Mouse (Mus musculus) liver, adult (tissue): ENCODE data around the gene Cwc27.

Source experiments
- GATA4 ChIP-seq: IDR thresholded peaks from 2 replicates; pipeline ENCODE4 v1.6.1; 2014; ENCODE audit warnings: mild to moderate bottlenecking, low read length; ENCODE audit not compliant: insufficient replicate concordance

Cwc27 gene

DNA sequence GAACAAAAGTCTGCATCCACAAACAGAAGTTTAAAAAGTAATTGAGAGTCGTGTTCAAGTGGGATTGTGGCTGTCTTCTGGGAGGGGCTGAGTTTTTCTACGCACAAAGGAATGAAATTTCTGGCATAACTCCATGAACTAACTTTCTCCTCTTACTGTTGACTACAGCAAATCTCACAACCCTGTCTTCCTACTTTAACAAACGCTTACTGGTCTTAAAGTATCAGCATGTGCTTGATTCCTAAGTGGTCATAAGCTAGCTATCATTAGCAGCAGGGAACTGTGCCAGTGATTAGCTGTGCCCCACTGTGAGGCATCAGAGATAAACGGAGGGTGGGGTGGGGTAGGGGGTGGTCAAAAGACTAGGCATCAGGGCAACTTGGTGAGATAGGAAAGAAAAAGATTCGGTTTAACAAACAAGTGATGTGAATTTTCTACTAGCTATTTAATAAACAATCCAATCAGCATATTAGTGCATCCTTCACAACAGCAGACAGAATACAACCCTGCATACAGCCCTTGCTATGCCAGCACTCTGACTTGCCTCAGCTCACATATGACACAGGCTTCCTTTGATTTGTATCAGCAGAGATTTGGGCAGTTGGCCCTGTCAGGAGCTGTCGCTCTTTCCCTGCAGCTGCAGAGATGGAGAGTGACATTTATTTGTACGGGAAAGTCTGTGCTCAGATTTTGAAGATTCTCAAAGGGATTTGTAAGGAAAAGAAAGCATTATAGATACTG, 184.3 kb downstream of the Cwc27 start:
- no peak for TF ChIP-seq GATA4

DNA sequence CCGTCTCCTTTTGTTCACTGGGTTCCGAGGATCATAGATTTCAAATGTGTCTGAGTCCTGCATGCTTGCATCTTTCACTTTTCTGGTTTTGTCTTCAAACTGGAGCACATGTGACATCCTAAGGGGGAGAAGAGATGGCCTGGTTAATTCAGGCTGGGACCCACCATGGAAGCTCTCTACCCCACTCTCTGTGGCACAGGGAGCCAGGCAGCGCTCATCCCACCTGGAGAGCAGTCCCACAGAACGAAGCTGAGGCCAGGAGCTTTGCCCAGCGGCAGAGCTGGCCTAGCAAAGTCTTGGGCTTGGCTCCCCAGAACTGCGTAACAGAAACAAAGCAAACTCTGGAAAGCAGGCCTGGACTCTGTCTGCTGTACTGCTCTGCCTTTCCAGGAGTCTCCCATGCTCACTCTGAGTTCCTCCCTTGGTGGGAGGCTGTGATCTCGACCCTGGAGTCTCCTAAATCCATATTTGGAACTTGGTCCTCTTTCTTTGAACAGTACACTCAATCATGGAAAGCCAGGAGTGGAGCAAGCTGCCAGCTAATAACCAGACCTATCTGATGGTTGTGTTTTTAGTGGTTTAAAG, 185.2 kb downstream of the Cwc27 start:
- TF ChIP-seq GATA4, result no peak

GRCm38 (mm10) chr13:104630808-104631207, 186.1 kb downstream of the Cwc27 start:
- no peak for TF ChIP-seq GATA4

DNA sequence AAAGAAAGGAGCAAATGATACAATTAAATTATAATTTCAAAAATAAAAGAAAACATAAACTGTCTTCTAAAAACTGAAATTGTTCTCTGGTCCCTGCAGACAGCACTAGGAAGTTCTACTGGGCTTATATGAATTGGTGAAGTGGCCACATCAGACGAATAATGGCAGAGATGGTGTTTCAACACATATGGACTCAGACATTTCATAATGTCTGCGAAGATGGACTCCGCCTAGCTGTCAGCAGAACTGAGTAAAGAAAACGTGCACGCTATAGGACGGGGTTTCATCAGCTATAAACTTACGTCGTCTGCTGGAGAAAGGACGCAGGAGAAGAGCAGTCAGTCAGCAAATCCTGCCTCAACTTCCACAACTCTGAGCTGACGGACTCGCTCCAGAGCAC, 187.3 kb downstream of the Cwc27 start:
- no peak for TF ChIP-seq GATA4

- no peak for TF ChIP-seq GATA4
Observed at GRCm38 (mm10) chr13:104628019-104628418, 188.9 kb downstream of the Cwc27 start.

DNA sequence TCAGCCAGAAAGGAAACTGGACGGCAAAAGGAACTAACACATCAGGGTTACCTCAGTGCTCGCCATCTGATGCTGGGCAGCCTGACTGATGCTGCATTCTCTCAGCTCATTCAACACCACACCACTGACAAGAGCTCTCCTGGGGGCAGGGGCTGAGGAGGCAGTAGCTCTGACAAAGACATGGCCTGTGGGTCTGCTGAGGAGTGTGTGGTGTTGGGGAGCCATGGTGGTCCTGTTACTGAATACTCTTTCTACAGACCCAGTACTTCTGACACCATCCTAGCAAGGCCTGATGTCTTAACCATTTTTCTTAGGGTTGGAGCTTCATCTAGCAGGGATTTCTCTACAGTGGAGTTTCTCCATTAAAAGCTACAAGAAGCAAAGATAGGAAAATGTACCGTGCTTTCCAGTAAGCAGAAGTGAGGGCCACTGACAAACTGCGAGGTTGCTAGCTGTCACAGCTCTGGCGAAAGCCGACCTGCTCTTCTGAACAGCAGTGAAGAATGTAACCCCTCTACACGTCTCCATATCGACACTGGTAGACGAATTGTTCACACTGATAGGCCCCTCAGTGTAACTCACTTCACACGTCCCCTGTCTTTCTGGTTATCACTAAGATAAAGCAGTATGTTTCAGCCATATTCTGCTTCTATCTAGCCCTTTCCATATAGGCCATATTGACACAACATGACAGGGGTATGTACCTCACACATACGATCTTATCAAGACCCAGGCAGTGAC, 189.6 kb downstream of the Cwc27 start:
- TF ChIP-seq GATA4, result no peak

- TF ChIP-seq GATA4, result no peak
Observed at GRCm38 (mm10) chr13:104623130-104623891, 193.6 kb downstream of the Cwc27 start.

DNA sequence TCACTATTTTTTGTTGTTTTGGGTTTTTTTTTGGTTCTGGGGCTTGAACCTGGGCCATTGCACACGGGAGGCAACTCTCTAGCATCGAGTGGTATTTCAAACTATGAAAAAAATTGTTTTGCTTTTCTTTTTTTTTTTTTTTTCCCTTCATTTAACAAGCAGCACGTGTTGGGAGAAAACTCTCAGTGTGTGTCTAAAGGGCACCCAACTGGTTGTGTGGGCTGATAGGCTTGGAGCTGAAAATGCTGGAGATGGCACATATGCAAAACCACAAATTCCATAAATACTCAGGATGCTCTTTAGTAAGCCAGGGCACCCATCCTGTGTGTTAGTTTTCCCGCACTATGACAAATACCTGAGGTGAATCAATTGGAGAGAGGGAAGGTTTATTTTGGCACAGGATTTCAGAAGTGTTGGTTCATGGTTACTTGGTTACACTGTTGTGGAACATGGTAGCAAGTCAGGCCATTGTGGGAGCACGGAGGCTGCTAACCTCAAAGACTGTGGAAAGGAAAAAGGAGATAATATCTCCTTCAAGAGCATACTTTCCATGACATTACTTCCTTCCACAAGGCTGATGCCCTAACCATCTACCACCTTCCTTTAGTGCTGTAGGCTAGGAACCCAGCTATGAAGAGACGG, 194.7 kb downstream of the Cwc27 start:
- TF ChIP-seq GATA4, result no peak

DNA sequence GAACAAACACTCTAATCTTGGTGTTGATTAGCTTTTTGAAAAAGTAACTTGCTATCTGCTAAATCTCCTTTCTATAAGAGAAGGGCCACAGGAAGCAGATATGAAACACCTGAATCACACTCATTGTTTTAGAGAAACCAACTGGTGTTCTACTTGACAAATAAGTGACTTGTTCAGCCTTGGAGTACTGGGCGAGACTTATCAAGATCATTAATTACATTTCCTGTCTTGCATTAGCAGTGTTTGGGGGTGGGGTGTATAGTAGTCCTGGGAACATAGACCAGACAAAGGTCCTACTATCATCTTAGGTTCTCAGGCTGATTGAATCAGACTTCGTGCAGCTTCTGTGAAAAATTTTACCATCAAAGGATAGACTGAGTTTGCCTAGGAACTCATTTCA, 196.5 kb downstream of the Cwc27 start:
- TF ChIP-seq GATA4, result no peak

GRCm38 (mm10) chr13:104619503-104620288, 197.2 kb downstream of the Cwc27 start:
- no peak for TF ChIP-seq GATA4

- TF ChIP-seq GATA4, result no peak
Observed at GRCm38 (mm10) chr13:104617201-104617600, 199.7 kb downstream of the Cwc27 start.

DNA sequence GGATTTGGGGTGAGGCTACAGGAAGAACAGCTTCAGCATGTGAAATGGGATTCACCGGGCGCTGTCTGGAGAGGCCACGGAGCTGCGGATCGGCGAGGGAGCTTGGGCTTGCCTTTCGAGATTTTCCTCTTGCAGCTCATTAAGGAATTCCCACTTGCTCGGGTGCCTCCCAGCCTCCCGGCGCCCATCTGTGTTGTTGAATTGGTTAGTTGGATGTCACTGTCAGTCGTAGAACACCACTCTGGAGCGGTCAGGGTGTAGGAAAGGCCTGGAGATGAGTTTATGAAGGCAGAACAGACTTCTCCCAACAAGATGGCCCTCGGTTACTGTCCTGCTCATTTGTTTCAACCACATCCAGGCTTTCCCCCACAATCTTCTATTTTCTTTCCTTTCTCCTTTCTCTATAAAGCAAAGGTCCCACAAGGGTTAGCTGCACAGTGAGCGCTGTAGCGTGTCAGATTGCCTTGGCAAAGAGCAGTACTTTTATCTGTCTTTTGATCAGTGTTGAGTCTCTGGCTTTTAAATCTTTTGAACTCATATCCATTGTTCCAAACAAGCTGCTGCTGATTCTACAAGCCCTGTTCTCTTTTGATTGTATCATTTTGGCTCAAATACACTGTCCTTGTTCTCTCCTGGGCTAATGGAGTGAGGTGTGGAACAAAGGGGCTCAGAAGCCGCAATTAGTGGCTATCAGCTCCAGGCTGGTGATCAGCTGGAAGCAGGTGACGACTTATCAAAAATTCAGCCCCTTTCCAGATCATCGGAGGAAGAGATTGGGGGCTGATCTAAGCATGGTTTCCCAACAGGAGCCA, 200.7 kb downstream of the Cwc27 start:
- TF ChIP-seq GATA4, result no peak

GRCm38 (mm10) chr13:104615111-104615510, 201.8 kb downstream of the Cwc27 start:
- no peak for TF ChIP-seq GATA4
